Mouse (Mus musculus) NIH3T3 (cell line): ENCODE measurements at regions not wholly inside any gene's neighbourhood (a gene's known extent, or its start where the extent isn't known, plus 50 kb on each side); places are given as distances from the start of the nearest gene placed in this dataset.
"Not testable (repeated sequence)": the region's sequence is repeated elsewhere in the genome, so short reads cannot be mapped to it uniquely, and the experiment has no call there.

Source experiments
- DNase-seq: peaks from one replicate; pipeline ENCODE4 v3.0.0-alpha.2; 2012; ENCODE audit warnings: low read depth

GRCm38 (mm10) chr17:9268776-9269175 is 153.1 kb upstream of the Gm17728 start:
- DNase-seq = no peak

DNA sequence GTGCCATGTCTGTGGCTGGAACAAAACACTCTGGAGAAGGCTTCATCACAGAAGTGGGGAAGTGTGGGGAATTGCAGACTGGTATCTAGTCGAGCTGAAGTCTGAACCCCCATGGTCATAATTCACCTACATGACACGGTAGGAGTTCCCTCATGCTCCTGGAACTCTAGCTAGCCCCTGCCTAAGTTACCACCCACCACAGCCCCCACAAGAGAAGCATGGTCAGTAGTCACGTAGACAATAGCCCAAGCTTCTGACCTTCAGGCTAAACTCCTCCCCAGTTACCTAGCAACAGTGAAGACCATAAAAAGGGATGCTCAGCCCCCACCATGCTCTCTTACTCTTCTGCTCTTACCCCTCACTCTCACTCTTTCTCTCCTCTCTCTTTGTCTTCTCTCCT is 143.8 kb upstream of the Gm17728 start:
- DNase-seq = not testable (repeated sequence)

GRCm38 (mm10) chr17:9279481-9279880 is 142.4 kb upstream of the Gm17728 start:
- DNase-seq = no peak

DNA sequence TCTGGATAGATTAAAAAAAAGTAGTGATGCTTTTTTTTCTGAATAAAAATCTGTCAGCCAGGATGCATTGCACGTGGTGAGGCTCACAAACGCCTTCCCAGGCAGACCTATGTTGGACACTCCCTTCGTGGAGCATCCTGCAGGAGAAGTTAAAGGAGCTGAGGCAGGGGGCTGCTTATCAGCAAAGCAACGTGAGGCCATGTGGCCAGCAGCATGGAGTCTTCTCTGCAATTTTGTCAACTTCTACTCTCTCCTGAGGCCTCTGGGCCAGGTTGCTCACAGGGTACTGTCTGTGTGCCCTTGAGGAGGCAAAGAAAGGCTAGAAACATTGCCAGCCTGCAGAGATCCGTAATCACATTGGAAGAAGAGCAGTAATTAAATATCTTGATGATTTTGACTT is 140.0 kb upstream of the Gm17728 start:
- no peak for DNase-seq

DNA sequence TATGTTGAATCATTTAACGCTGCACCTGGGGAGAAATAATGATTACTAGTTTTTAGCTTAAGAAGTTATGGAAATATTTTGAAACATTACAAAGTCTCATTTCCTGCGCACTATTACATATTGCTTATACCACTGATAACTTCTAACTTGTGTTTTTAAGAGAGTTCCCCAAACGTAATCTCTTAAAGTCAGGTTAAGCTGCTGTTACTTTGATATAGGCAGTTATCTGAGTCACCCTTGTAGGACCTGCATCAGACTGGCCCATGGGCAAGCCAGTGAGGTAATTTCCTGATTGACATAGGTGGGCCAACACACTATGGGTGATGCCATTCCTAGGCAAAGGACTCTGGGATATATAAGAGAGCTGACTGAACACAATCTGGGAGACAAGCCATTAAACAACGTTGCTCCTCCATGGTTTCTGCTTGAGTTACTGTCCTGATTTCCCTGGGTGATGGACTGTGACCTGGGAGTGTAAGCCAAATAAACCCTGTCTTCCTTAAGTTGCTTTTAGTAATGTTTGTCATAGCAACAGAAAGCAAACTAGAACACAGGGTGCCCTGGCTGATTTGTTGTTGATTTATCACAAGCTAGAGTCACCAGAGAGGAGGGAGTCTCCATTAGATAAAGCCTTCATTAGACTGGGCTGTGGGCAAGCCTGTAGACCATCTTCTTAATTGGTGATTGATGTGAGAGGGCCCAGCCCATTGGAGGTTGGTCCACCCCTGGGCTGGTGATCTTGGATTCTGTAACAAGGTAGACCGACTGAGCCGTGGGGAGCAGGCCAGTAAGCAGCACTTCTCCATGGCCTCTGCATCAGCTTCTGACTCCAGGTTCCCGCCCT is 139.3 kb upstream of the Gm17728 start:
- no peak for DNase-seq

GRCm38 (mm10) chr17:9286431-9286830 is 135.4 kb upstream of the Gm17728 start:
- DNase-seq = no peak

GRCm38 (mm10) chr17:9286834-9287233 is 135.0 kb upstream of the Gm17728 start:
- no peak for DNase-seq

DNA sequence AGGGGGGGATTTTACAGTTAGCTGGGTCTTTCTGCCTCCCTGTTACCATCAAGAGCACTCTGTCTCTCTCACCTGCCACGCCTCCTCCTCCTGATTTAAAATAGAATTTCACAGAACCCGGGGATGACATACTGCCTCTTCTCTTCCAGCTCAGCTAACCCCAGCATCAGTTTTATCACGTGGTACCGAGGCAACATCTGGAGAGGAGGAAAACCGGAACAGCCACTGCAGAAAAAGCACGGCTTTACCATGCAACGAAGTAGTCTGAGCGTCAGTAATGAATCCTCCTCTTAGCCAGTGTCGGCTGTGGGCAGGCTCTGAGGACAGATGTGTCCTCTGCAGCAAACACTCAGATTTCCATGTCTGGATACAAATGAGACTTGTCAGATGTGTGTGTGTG is 134.2 kb upstream of the Gm17728 start:
- DNase-seq = no peak

DNA sequence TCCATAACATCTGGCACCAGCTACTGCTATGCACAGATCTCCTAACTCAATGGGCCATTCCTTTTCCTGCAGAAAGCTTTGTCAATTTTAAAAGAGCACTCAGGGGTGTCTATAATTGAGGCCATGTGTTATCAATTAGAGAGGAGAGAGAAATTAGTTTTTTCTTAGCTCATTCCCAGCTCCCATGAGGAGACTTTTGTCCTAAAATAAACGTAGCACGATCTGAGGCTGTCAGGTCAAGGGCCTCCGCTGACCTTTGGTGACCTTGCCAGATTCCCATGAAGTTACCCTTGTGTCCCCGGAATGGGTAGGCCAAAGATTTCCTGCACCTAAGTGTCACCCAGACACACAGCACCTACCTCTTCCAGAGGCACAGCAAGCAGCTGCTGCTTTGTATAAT is 130.3 kb upstream of the Gm17728 start:
- no peak for DNase-seq

- DNase-seq = no peak
These were observed 129.6 kb upstream of the Gm17728 start for GRCm38 (mm10) chr17:9292296-9292695.

DNA sequence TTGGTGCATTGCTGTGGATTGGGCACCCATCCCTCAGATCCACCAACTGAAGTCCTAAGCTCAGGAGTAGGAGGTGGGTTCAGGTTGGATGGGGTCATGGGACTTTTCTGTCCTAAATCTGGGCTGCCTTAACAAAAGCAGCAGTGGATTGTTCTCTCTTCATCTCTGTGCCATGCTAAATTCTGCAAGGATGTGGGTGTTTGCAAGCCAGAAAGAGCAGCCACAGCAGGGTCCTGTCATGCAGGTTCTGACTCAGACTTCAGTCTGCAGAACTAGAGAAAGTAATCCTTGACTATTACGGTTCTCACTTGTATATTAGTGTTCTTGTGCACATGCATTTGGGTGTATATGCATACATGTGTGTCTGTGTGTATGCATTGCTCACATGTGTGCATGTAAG is 125.5 kb upstream of the Gm17728 start:
- DNase-seq = no peak

DNA sequence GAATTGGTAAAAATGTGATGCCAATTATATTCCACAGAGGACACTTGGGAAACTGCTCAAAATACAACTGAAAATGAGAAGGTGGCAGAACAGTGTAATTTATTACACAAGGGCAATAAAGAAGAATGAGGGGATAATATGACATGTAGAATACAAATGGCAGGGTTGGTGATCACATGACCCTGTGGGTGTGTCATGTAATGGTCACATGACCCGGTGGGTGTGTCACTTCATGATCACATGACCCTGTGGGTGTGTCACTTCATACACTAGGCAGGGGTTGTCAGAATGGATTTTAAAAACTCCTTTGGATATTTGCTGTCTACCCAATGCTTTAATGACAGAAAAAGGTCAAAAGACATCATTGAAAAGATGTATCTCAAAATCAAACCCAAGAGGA is 123.6 kb upstream of the Gm17728 start:
- DNase-seq = no peak

- DNase-seq = no peak
These were observed 120.8 kb upstream of the Gm17728 start for GRCm38 (mm10) chr17:9301101-9301501.

- DNase-seq = no peak
These were observed 113.4 kb upstream of the Gm17728 start for GRCm38 (mm10) chr17:9308507-9308906.

DNA sequence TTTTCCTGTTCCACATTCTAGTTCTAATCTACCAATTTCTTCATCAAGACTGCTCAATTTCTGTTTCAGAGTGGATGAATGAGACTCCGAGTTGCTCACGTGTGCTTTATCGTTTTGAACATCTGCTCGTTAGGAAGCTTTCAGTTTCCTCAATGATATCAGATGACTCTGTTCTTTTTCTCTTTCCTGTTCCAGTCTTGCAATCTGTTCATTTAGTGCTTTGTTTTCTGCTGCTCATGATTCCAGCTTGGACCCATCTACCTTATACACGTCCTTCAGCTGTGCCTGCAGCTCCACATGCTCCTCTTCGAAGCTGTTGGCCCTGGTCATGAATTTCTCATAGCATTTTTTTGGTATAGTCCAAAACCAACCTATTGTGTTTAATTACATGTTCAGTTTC is 99.1 kb upstream of the Gm17728 start:
- no peak for DNase-seq

GRCm38 (mm10) chr17:9328886-9329455 is 92.9 kb upstream of the Gm17728 start:
- no peak for DNase-seq

DNA sequence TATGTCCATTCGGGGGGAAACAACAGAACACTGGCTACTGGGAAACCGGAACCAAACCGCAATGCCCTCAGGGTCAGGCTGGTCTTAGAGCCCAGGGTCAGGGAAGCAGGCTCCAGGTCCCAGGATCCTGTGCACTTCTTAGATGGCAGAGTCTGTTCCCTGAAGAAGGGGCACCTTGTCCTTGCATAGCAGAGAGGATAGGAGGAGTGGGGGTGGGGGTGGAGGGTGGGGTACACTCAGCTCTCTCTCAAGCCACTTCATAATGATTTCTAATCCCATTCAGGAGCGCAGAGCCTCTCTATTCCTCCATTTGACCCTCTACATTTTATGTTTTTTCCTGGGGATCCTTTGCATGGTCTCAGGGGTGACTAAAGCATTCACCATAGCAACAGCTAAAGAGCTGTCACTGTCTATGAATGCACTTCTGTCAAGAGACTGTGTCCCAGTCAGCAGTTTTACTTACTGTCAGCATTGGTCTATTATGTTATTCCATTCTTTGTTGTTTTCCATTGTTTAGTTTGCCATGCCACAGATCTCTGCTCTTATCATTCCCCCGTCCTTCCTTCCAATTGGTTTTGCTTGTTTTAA is 64.2 kb upstream of the Gm17728 start:
- DNase-seq = no peak
